Mouse (Mus musculus) C2C12 (cell line): ENCODE data around the gene Chsy1. TPM values are rescaled to one million over a fixed set of nuclear protein-coding genes. Genes with fewer than 3 reads are reported as not detected.

Source experiments
- H3K27me3 ChIP-seq: one replicate; pipeline ENCODE4 v1.6.1; 2011; ENCODE audit not compliant: control insufficient read depth, insufficient read depth, insufficient read length
- H3K36me3 ChIP-seq: one replicate; pipeline ENCODE4 v1.6.1; 2011; ENCODE audit not compliant: control insufficient read depth, insufficient read depth
- H3K4me3 ChIP-seq: one replicate; pipeline ENCODE4 v1.5.1; 2011; ENCODE audit warnings: mild to moderate bottlenecking, control low read depth; ENCODE audit not compliant: poor library complexity, insufficient read depth, severe bottlenecking
- H3K79me2 ChIP-seq: one replicate; pipeline ENCODE4 v1.6.1; 2011; ENCODE audit not compliant: control insufficient read depth, insufficient read depth
- H3K79me3 ChIP-seq: one replicate; pipeline ENCODE4 v1.6.1; 2011; ENCODE audit warnings: low read depth, control low read depth
- H3ac ChIP-seq: one replicate; pipeline ENCODE3; 2011; ENCODE audit warnings: low read depth; ENCODE audit not compliant: control insufficient read depth, insufficient read length
- CEBPB ChIP-seq: IDR thresholded peaks from one replicate; pipeline ENCODE4 v1.6.1; 2011; ENCODE audit warnings: low read depth, mild to moderate bottlenecking, control low read depth, moderate library complexity
- CTCF ChIP-seq: IDR thresholded peaks from one replicate; pipeline ENCODE4 v1.5.1; 2011; ENCODE audit not compliant: control insufficient read depth, insufficient read depth, insufficient read length
- FOSL1 ChIP-seq: IDR thresholded peaks from one replicate; pipeline ENCODE4 v1.8.0; 2011; ENCODE audit warnings: mild to moderate bottlenecking, low read length; ENCODE audit not compliant: poor library complexity, insufficient read depth, severe bottlenecking
- MAX ChIP-seq: IDR thresholded peaks from one replicate; pipeline ENCODE4 v1.6.1; 2011; ENCODE audit warnings: mild to moderate bottlenecking, control low read depth
- MYOD1 ChIP-seq: IDR thresholded peaks from one replicate; pipeline ENCODE4 v1.6.1; 2011; ENCODE audit warnings: low read depth; ENCODE audit not compliant: control insufficient read depth, insufficient read length
- MYOG ChIP-seq: IDR thresholded peaks from one replicate; pipeline ENCODE4 v1.6.1; 2011; ENCODE audit not compliant: control insufficient read depth, insufficient read length; ENCODE audit errors: extremely low read depth
- USF1 ChIP-seq: IDR thresholded peaks from one replicate; pipeline ENCODE4 v1.6.1; 2011; ENCODE audit warnings: low read depth, mild to moderate bottlenecking, control low read depth, moderate library complexity
- polyA plus RNA-seq: library from polyadenylated mRNA; unstranded; fragments of >200 nt; fragmentation: generic; extraction: Trizol; gene quantifications from one replicate; pipeline ENCODE4 v1.2.1, GENCODE M21; 2012; ENCODE audit warnings: missing spikeins

Chsy1 gene
- polyA plus RNA-seq, 1 experiment, result 25.5 TPM

- H3K4me3 ChIP-seq, result no peak overlapping the region
- no peak overlapping the region for H3ac ChIP-seq
- H3K27me3 ChIP-seq, result no peaks in the 10 kb centered on the region
- TF ChIP-seq MYOD1 (no peak), MAX (no peak), CTCF (no peak), CEBPB (no peak), FOSL1 (no peak)
- H3K79me3 ChIP-seq, result no peaks in the 10 kb centered on the region
- no peaks in the 10 kb centered on the region for H3K79me2 ChIP-seq
- no peaks in the 10 kb centered on the region for H3K36me3 ChIP-seq
These were observed 107.7 kb downstream of the Chsy1 start for GRCm38 (mm10) chr7:66217011-66217410.

- TF ChIP-seq MYOD1 (no peak), FOSL1 (no peak), CTCF (no peak), MYOG (no peak), CEBPB (no peak), MAX (no peak), USF1 (no peak)
- H3K27me3 ChIP-seq, result no peaks in the 10 kb centered on the region
- H3ac ChIP-seq, result no peak overlapping the region
- no peaks in the 10 kb centered on the region for H3K79me3 ChIP-seq
- H3K4me3 ChIP-seq, result no peak overlapping the region
- H3K79me2 ChIP-seq, result no peaks in the 10 kb centered on the region
- H3K36me3 ChIP-seq, result no peaks in the 10 kb centered on the region
These were observed 108.3 kb downstream of the Chsy1 start for GRCm38 (mm10) chr7:66217531-66218094.

- Histone ChIP-seq H3K36me3 (no peaks in the 10 kb centered on the region), H3ac (no peak overlapping the region), H3K79me3 (no peaks in the 10 kb centered on the region), H3K79me2 (no peaks in the 10 kb centered on the region), H3K4me3 (no peak overlapping the region), H3K27me3 (no peaks in the 10 kb centered on the region)
- no peak for TF ChIP-seq USF1
- no peak for TF ChIP-seq CTCF
- no peak for TF ChIP-seq FOSL1
- no peak for TF ChIP-seq MYOD1
- no peak for TF ChIP-seq MAX
- TF ChIP-seq CEBPB, result no peak
- no peak for TF ChIP-seq MYOG
These were observed 109.1 kb downstream of the Chsy1 start for GRCm38 (mm10) chr7:66218193-66219014.

- no peak for TF ChIP-seq CEBPB
- peak; percentile 53 for TF ChIP-seq MYOD1
- TF ChIP-seq CTCF, result no peak
- H3ac ChIP-seq, result no peak overlapping the region
- no peak overlapping the region for H3K4me3 ChIP-seq
- no peaks in the 10 kb centered on the region for H3K79me2 ChIP-seq
- no peaks in the 10 kb centered on the region for H3K36me3 ChIP-seq
- no peaks in the 10 kb centered on the region for H3K79me3 ChIP-seq
- no peaks in the 10 kb centered on the region for H3K27me3 ChIP-seq
These were observed 109.9 kb downstream of the Chsy1 start for GRCm38 (mm10) chr7:66219028-66219793.

- H3K4me3 ChIP-seq, result no peak overlapping the region
- H3K27me3 ChIP-seq, result no peaks in the 10 kb centered on the region
- H3K36me3 ChIP-seq, result no peaks in the 10 kb centered on the region
- H3ac ChIP-seq, result no peak overlapping the region
- no peaks in the 10 kb centered on the region for H3K79me2 ChIP-seq
- TF ChIP-seq CTCF (no peak), MAX (no peak), MYOD1 (no peak), CEBPB (no peak), FOSL1 (no peak), MYOG (no peak), USF1 (no peak)
- H3K79me3 ChIP-seq, result no peaks in the 10 kb centered on the region
These were observed 110.5 kb downstream of the Chsy1 start for GRCm38 (mm10) chr7:66219794-66220227.

GRCm38 (mm10) chr7:66222621-66223091 lies 113.3 kb downstream of the Chsy1 start:
- H3K4me3 ChIP-seq, result no peak overlapping the region

More at GRCm38 (mm10) chr7:66222621-66223091, 113.3 kb downstream of the Chsy1 start:
- H3K79me3 ChIP-seq, result no peaks in the 10 kb centered on the region
- H3ac ChIP-seq, result no peak overlapping the region
- TF ChIP-seq MAX (no peak), CEBPB (no peak), CTCF (no peak), USF1 (no peak), MYOD1 (no peak), MYOG (no peak), FOSL1 (no peak)
- no peaks in the 10 kb centered on the region for H3K36me3 ChIP-seq
- H3K27me3 ChIP-seq, result no peaks in the 10 kb centered on the region
- no peaks in the 10 kb centered on the region for H3K79me2 ChIP-seq
